Mouse (Mus musculus) lung, postnatal 4 days (tissue): ENCODE measurements around the gene Zfp971.
A peak's percentile ranks its signal among the peaks of the same experiment; 100 is the strongest.
"Not testable (repeated sequence)": the region's sequence is repeated elsewhere in the genome, so short reads cannot be mapped to it uniquely, and the experiment has no call there.

ENCODE experiments used
- DNase-seq, 2 experiments: peaks; one replicate each; pipeline ENCODE4 v3.0.0; 2021

Gene Zfp971

DNA sequence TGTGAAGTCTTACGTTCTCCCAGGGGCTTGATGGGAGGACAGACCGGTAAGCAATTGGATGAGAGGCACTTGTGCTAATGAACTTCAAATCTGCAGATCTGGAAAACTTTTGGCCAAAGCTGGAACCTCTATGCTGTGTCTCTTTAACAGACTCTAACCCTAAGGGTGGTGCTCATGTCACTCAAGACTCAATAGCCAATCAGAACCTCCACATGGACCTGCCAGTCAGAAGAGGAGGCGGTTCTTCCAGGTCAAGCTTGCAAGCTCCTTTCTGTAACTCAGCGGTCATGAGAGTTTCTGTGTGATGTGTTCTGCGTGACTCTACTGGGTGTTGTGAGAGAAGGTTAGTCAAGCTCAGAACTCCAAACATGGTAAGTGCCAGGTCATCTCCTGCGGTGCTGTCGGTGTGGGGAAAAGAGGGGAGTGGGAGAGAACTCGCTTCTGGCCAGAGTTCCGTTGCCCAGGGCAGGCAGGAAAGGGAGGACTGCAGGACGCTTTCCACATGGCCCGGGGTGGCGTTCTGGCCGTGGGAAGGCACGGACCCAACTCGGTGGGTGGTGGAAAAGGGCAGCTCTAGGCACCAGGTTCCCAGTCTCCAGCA, at the start of gene Zfp971:
Gene Zfp971 (plus strand): TSS at position 274 of the 601 bp plus-strand sequence.
- peak; percentile 60 to 64 for DNase-seq

GRCm38 (mm10) chr2:177974814-177975213, 48.3 kb upstream of the Zfp971 start:
- peak in 1 of 2 experiments; percentile 3 for DNase-seq

DNA sequence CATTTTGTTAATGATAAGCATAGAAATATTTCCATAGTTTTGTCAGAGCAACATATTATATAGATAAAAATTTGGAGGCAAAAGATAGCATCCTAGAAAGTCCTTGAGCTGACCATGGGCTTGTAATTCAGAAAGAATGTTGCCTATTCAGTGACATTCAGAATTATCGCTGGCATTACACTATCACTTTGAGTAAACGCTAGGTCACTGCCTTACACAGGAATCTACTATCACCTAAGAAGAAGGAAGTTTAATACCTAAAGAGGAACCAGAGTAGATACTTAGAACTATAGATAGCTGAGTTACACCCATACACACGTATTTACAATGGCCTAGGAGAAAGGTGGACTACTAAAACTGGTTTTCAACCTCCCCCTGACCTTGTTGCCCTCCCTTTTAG, 3.6 kb upstream of the Zfp971 start:
- not testable (repeated sequence) for DNase-seq

- DNase-seq, result peak in 1 of 2 experiments; percentile 21
Observed at GRCm38 (mm10) chr2:178020773-178021172, 2.3 kb upstream of the Zfp971 start.

- DNase-seq, result peak; percentile 14 to 39
Observed at GRCm38 (mm10) chr2:178023861-178024260, 777 bp downstream of the Zfp971 start.

DNA sequence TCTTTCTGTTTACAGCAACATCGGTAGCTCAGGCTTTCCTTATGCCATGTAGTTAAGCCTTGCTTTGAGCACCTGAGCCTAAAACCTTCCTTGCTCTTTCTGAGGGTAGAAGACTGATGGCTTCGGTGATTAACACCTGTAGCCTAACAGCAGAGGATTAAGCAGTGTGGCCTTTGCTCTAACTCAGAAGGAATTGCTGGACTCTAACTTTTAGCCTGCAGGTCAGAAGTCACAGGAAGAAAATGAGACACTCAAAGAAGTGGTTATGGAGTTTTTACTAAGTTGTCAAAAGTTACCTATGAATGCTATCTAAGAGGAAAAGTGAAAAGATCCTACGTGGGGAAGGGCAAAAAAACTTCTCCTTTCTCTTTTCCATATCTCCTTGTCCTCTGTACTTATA, 4.5 kb downstream of the Zfp971 start:
- DNase-seq, result not testable (repeated sequence)

DNA sequence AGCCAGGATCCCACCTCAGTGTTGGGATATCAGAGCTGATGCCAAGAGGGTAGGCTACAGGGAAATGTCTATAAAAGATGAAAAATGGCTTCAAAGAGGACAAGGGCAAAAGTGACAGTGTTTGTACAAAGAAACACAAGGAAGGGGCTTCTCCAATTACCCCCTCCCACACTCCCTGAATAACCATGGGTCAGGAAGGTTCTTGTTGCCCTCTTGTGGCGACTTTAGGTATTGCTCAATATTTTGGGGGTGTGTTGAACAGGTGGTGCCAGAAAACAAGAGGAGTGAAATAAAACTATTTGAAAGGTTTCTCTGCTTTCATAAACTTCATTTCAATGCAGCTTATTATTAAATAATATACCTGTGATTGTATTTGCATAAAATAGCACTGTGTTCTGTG, 35.1 kb downstream of the Zfp971 start:
- peak in 1 of 2 experiments; percentile 71 for DNase-seq

GRCm38 (mm10) chr2:178078166-178078717, 55.2 kb downstream of the Zfp971 start, which contains the start of gene Zfp931:
Gene Zfp931 (minus strand): TSS chr2:178078476.
- not testable (repeated sequence) for DNase-seq
